Mouse (Mus musculus) G1E (cell line): Measurements from ENCODE around the gene Arhgap24. TPM values are rescaled to one million over a fixed set of nuclear protein-coding genes. Genes with fewer than 3 reads are reported as not detected.

Experiments used
- ATAC-seq: 2 replicates; pipeline ENCODE4 v1.8.0; 2016; ENCODE audit warnings: mild to moderate bottlenecking; ENCODE audit not compliant: insufficient number of reproducible peaks, poor library complexity, low FRiP score, severe bottlenecking; ENCODE audit errors: extremely low read depth
- DNase-seq: peaks from one replicate; pipeline ENCODE4 v3.0.0; 2012; ENCODE audit warnings: low spot score
- H3K27me3 ChIP-seq: 2 replicates; pipeline ENCODE4 v1.6.1; 2012; ENCODE audit warnings: mild to moderate bottlenecking, low read length, inconsistent platforms; ENCODE audit not compliant: insufficient read depth
- H3K36me3 ChIP-seq: replicated peaks from 2 replicates; pipeline ENCODE3; 2012; ENCODE audit warnings: mild to moderate bottlenecking, inconsistent platforms
- H3K4me1 ChIP-seq: 2 replicates; pipeline ENCODE4 v1.6.1; 2012; ENCODE audit warnings: low read depth, low read length, inconsistent platforms, mixed read lengths; ENCODE audit not compliant: insufficient read depth
- H3K4me3 ChIP-seq: 2 replicates; pipeline ENCODE4 v1.5.1; 2012; ENCODE audit warnings: low read depth, mild to moderate bottlenecking, inconsistent platforms, low read length, moderate library complexity, mixed read lengths
- H3K9me3 ChIP-seq: replicated peaks from 2 replicates; pipeline ENCODE4 v1.6.1; 2012; ENCODE audit warnings: inconsistent platforms
- CTCF ChIP-seq: IDR thresholded peaks from 2 replicates; pipeline ENCODE4 v1.5.1; 2012; ENCODE audit warnings: low read depth, low read length, inconsistent platforms, mixed read lengths
- GATA1 ChIP-seq: IDR thresholded peaks from 2 replicates; pipeline ENCODE4 v1.6.1; 2012; ENCODE audit warnings: borderline replicate concordance, low read length, inconsistent platforms, mixed read lengths
- GATA2 ChIP-seq: IDR thresholded peaks from 2 replicates; pipeline ENCODE4 v1.6.1; 2012; ENCODE audit warnings: low read depth, low read length, inconsistent platforms, borderline replicate concordance
- POLR2AphosphoS5 ChIP-seq: IDR thresholded peaks from 2 replicates; pipeline ENCODE4 v1.6.1; 2012; ENCODE audit warnings: low read depth, low read length, inconsistent platforms; ENCODE audit not compliant: insufficient replicate concordance
- TAL1 ChIP-seq: conservative IDR thresholded peaks from 2 replicates; pipeline ENCODE4 v1.6.1; 2012; ENCODE audit warnings: low read depth, low read length, inconsistent platforms, mixed read lengths
- polyA plus RNA-seq: library from polyadenylated mRNA; stranded (reverse); fragments of >175 nt; gene quantifications from 2 replicates; pipeline ENCODE4 v1.2.3, GENCODE M21; 2012
- total RNA-seq, 2 experiments: library from RNA; stranded (forward) in 1 of 2; stranded (reverse) in 1 of 2; fragments of 200-1000 nt in 1 of 2; fragments of >200 nt in 1 of 2; fragmentation: Nextera tagmentation in 1 of 2; gene quantifications; 2 replicates each; pipeline ENCODE4 v1.2.3; 2014 to 2017

The Arhgap24 gene
- total and polyA plus RNA-seq, 3 experiments = 0.22 TPM; not detected in 2

- no peaks in the 10 kb centered on the region for H3K27me3 ChIP-seq
- ATAC-seq = no peak
These were observed 267.0 kb downstream of the Arhgap24 start for GRCm38 (mm10) chr5:102748146-102748545.

GRCm38 (mm10) chr5:102749020-102749419 lies 267.8 kb downstream of the Arhgap24 start:
- Histone ChIP-seq H3K9me3 (peaks cover 44% of the 10 kb centered on the region), H3K4me1 (no peaks in the 10 kb centered on the region), H3K36me3 (no peaks in the 10 kb centered on the region), H3K4me3 (no peak overlapping the region), H3K27me3 (no peaks in the 10 kb centered on the region)
- DNase-seq (no peak), ATAC-seq (no peak)
- TF ChIP-seq POLR2AphosphoS5 = no peak

More at GRCm38 (mm10) chr5:102748146-102748545, 267.0 kb downstream of the Arhgap24 start:
- Histone ChIP-seq H3K36me3 (no peaks in the 10 kb centered on the region), H3K4me3 (no peak overlapping the region), H3K9me3 (peaks cover 45% of the 10 kb centered on the region), H3K4me1 (no peaks in the 10 kb centered on the region)
- DNase-seq = no peak
- no peak for TF ChIP-seq CTCF
- TF ChIP-seq TAL1 = no peak
- TF ChIP-seq GATA1 = no peak
- TF ChIP-seq POLR2AphosphoS5 = no peak
- TF ChIP-seq GATA2 = no peak

GRCm38 (mm10) chr5:102750674-102751073 lies 269.5 kb downstream of the Arhgap24 start:
- no peak for TF ChIP-seq CTCF
- TF ChIP-seq POLR2AphosphoS5 = no peak
- TF ChIP-seq TAL1 = no peak
- TF ChIP-seq GATA2 = no peak
- no peak for TF ChIP-seq GATA1
- DNase-seq (no peak), ATAC-seq (no peak)
- H3K27me3 ChIP-seq = no peaks in the 10 kb centered on the region
- H3K4me3 ChIP-seq = no peak overlapping the region
- H3K36me3 ChIP-seq = no peaks in the 10 kb centered on the region
- no peaks in the 10 kb centered on the region for H3K4me1 ChIP-seq
- H3K9me3 ChIP-seq = peaks cover 29% of the 10 kb centered on the region

- DNase-seq (no peak), ATAC-seq (no peak)
- no peak for TF ChIP-seq TAL1
- TF ChIP-seq GATA1 = no peak
- TF ChIP-seq POLR2AphosphoS5 = no peak
- TF ChIP-seq CTCF = no peak
- Histone ChIP-seq H3K4me1 (no peaks in the 10 kb centered on the region), H3K4me3 (no peak overlapping the region), H3K9me3 (peaks cover 27% of the 10 kb centered on the region), H3K36me3 (no peaks in the 10 kb centered on the region), H3K27me3 (no peaks in the 10 kb centered on the region)
These were observed 270.6 kb downstream of the Arhgap24 start for GRCm38 (mm10) chr5:102751661-102752307.

GRCm38 (mm10) chr5:102752308-102752663 lies 271.1 kb downstream of the Arhgap24 start:
- no peak for TF ChIP-seq TAL1
- no peak for TF ChIP-seq CTCF
- no peak for TF ChIP-seq GATA1
- TF ChIP-seq GATA2 = no peak
- TF ChIP-seq POLR2AphosphoS5 = no peak
- H3K36me3 ChIP-seq = no peaks in the 10 kb centered on the region

GRCm38 (mm10) chr5:102757040-102757439 lies 275.8 kb downstream of the Arhgap24 start:
- no peaks in the 10 kb centered on the region for H3K27me3 ChIP-seq
- ATAC-seq (no peak), DNase-seq (no peak)
- no peak overlapping the region for H3K4me3 ChIP-seq
- no peaks in the 10 kb centered on the region for H3K36me3 ChIP-seq
- H3K9me3 ChIP-seq = peaks cover 20% of the 10 kb centered on the region
- TF ChIP-seq TAL1 (no peak), GATA2 (no peak), GATA1 (no peak), POLR2AphosphoS5 (no peak), CTCF (no peak)
- H3K4me1 ChIP-seq = no peaks in the 10 kb centered on the region

More at GRCm38 (mm10) chr5:102752308-102752663, 271.1 kb downstream of the Arhgap24 start:
- ATAC-seq (no peak), DNase-seq (no peak)
- Histone ChIP-seq H3K4me1 (no peaks in the 10 kb centered on the region), H3K9me3 (peaks cover 27% of the 10 kb centered on the region), H3K4me3 (no peak overlapping the region), H3K27me3 (no peaks in the 10 kb centered on the region)

GRCm38 (mm10) chr5:102765694-102766093 lies 284.5 kb downstream of the Arhgap24 start:
- no peak for ATAC-seq
- H3K36me3 ChIP-seq = no peaks in the 10 kb centered on the region
- TF ChIP-seq GATA1 (no peak), TAL1 (no peak)

More at GRCm38 (mm10) chr5:102765694-102766093, 284.5 kb downstream of the Arhgap24 start:
- H3K4me3 ChIP-seq = no peak overlapping the region
- no peaks in the 10 kb centered on the region for H3K27me3 ChIP-seq
- peaks cover 45% of the 10 kb centered on the region for H3K9me3 ChIP-seq
- H3K4me1 ChIP-seq = no peaks in the 10 kb centered on the region
- DNase-seq = no peak
